Mouse (Mus musculus) heart, postnatal 0 days (tissue): ENCODE measurements around the gene S1pr2.

Experiments
- CTCF ChIP-seq: IDR thresholded peaks from 2 replicates; pipeline ENCODE4 v1.5.1; 2016; ENCODE audit warnings: antibody characterized with exemption, control low read depth, low read depth
- EP300 ChIP-seq: IDR thresholded peaks from 2 replicates; pipeline ENCODE4 v1.6.1; 2016; ENCODE audit warnings: antibody characterized with exemption, low read depth

DNA sequence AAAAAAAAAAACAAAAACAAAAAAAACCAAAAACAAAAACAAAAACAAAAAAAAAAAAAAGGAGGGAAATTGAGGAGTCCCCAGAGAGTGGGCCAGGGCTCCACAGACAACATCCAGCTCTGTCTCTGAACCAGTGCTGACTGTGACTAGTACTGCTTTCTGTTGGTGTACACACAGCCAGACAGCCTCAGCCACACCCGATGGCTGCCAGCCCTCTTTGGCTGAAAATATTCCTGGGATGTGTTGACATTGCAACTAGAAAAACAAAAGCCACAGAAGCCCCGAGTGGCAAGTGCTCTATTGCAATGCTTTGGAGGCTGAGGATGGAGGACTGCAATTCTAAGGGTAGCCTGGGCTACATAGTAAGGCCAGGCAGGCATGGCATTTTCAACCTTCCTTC, 33.8 kb upstream of the S1pr2 start:
- TF ChIP-seq CTCF (no peak), EP300 (no peak)
